Mouse (Mus musculus): ENCODE data around the gene Gm42957. TPM values are rescaled to one million over a fixed set of nuclear protein-coding genes. Genes with fewer than 3 reads are reported as not detected.
A peak's percentile ranks its signal among the peaks of the same experiment; 100 is the strongest.

Gene Gm42957
- total RNA-seq, 1 experiment from 2014 or later = not detected

DNA sequence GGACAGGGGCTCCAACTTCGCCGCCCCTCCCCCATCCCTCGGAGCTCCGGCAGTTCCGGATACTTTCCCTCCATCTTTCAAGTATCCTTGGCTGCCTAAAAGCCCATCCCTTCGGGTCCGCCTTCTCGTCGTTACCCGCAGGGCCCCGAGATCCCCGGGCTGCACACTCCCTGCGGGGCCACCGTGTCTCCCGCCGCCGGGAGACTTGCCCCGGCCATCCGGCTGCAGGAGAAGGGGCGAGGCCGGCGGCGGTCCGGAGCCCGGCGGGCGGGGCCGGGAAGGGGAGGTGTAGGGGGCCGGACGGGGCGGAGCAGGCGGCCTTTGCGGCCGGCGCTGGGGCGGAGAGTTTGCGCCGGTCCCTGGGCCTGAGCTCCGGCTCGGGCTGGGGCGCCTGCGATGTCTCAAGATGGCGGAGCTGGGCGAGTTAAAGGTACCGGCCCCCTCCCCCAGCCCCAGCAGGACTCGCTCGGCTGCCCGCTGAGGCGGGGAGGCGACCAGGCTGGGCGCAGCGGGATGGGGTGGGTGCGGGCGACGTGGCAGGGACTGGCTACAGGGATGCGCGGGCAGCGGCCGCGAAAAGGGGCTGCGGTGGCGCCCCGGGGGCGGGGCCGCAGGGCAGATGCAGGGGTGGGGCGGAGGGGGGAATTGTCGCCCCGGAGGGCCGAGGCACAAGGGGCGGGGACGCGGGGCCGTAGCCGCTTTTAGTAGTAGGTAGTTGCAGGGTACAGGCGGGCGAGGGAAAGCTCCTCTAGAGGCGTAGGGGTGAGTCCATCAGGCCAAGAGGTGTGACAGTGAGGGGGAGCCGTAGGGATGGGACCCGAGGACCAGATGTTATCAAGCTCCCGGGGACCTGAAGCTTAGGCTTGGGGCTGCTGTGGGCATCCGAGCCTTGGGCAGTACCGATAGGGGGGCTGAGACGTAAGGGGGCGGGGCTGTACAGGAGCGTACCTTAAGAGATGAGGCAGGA lies 61.8 kb downstream of the Gm42957 start:
- ATAC-seq (replicated peaks; ENCODE audit: insufficient number of reproducible peaks, low FRiP score, low TSS enrichment, poor library complexity, severe bottlenecking) = peak; percentile 71

DNA sequence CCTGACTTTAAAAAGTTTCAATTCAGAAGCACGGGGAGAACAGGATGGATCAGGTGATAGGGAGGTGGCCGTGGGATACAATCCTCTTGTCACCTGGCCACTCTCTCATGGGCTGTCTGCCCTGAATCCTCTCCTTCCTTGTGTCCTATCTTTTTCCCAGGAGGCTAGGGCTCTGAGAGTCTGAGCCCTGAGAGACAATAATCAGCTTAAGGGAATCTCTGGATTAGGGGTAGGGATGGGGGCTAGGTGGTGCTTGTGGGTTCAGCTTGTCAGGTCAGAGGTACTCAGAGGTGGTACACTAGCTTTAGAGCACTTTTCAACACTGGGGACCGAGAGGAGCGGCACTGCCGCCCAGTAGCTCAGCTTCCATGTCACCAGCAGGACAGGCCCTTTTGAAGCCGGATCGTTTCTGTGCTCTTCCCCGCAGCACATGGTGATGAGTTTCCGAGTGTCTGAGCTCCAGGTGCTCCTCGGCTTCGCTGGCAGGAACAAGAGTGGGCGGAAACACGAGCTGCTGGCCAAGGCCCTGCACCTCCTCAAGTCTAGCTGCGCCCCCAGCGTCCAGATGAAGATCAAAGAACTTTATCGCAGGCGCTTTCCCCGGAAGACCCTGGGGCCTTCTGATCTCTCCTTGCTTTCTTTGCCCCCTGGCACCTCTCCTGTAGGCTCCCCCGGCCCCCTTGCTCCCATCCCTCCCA lies 63.9 kb downstream of the Gm42957 start:
- ATAC-seq (replicated peaks; ENCODE audit: insufficient number of reproducible peaks, low FRiP score, low TSS enrichment, poor library complexity, severe bottlenecking) = no peak

DNA sequence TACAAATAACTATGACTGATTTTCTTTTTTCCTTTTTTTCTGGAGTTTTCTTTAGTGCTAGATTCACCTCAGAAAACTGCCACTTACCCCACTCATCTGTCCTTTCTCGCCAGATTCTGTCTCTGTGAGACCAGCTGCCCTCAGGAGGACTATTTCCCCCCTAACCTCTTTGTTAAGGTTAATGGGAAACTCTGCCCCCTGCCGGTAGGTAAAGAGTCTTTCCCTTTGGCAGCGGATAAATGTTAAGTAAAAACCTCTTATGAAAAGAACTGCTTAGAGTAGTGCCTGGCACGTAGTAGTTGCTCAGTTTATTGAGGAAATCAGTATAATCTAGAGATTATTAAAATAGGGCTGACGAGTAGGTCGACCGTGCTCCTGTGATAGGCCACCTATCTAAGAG lies 65.1 kb downstream of the Gm42957 start:
- ATAC-seq (replicated peaks; ENCODE audit: insufficient number of reproducible peaks, low FRiP score, low TSS enrichment, poor library complexity, severe bottlenecking) = no peak

DNA sequence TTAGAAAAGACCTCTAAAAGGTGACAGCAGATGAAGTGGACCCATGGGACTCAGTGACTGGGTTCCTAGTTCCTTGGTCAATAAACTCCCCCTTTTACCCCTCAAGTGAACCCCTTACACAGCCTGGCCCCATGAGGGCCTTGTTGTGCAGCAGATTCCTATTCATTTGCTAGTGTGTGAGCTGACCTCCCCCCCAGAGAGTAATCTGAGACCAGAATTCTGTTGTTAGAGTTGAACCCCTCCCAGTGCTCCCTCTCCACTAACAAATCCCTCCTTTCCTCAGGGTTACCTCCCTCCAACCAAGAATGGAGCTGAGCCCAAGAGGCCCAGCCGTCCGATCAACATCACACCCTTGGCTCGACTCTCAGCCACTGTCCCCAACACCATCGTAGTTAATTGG lies 65.7 kb downstream of the Gm42957 start:
- ATAC-seq (replicated peaks; ENCODE audit: insufficient number of reproducible peaks, low FRiP score, low TSS enrichment, poor library complexity, severe bottlenecking) = no peak

Other genes with a start within 250 kb of the Gm42957 start
- gene BC107364, start 183.2 kb upstream of the Gm42957 start, total RNA-seq (2017) = not detected in 3 replicates
- gene Hfe2, start 110.3 kb upstream of the Gm42957 start, total RNA-seq (2017) = 0.64 TPM in 1 of 3 replicates, not detected in the others
- gene Txnip, start 77.5 kb upstream of the Gm42957 start, total RNA-seq (2017) = 575 to 636 TPM (median 578 TPM) in 3 replicates
- not detected in 3 replicates for gene Gm16253, start 58.5 kb upstream of the Gm42957 start, total RNA-seq (2017)
- gene Polr3gl, start 41.3 kb upstream of the Gm42957 start, total RNA-seq (2017) = 75.3 to 86.8 TPM (median 84.0 TPM) in 3 replicates
- not detected in 3 replicates for gene Ankrd34a, start 38.8 kb upstream of the Gm42957 start, total RNA-seq (2017)
- 0.68 to 0.95 TPM in 2 of 3 replicates, not detected in the other for gene Lix1l, start 34.3 kb upstream of the Gm42957 start, total RNA-seq (2017)
- gene Rbm8a, start 5.5 kb upstream of the Gm42957 start, total RNA-seq (2017) = 41.2 to 53.1 TPM (median 49.7 TPM) in 3 replicates
- gene Pex11b, start 98 bp upstream of the Gm42957 start, total RNA-seq (2017) = 11.2 to 27.1 TPM (median 22.5 TPM) in 3 replicates
- gene Itga10, start 10.1 kb downstream of the Gm42957 start, total RNA-seq (2017) = 0.21 to 1.2 TPM (median 0.38 TPM) in 3 replicates
- 0.21 to 0.68 TPM (median 0.38 TPM) in 3 replicates for gene Ankrd35, start 34.7 kb downstream of the Gm42957 start, total RNA-seq (2017)
- 6.2 to 29.1 TPM (median 14.9 TPM) in 3 replicates for gene Pias3, start 60.9 kb downstream of the Gm42957 start, total RNA-seq (2017)
- gene Nudt17, start 73.1 kb downstream of the Gm42957 start, total RNA-seq (2017) = 0.57 to 2.7 TPM in 2 of 3 replicates, not detected in the other
- gene Polr3c, start 92.2 kb downstream of the Gm42957 start, total RNA-seq (2017) = 39.3 to 48.7 TPM (median 39.7 TPM) in 3 replicates
- 118 to 123 TPM (median 119 TPM) in 3 replicates for gene Rnf115, start 92.2 kb downstream of the Gm42957 start, total RNA-seq (2017)
- 0.39 TPM in 1 of 3 replicates, not detected in the others for gene Pdzk1, start 193.8 kb downstream of the Gm42957 start, total RNA-seq (2017)
- 1.3 to 22.5 TPM (median 7.6 TPM) in 3 replicates for gene Cd160, start 193.9 kb downstream of the Gm42957 start, total RNA-seq (2017)